Mouse (Mus musculus): Measurements from ENCODE around the gene Rnf144b.

The Rnf144b gene

DNA sequence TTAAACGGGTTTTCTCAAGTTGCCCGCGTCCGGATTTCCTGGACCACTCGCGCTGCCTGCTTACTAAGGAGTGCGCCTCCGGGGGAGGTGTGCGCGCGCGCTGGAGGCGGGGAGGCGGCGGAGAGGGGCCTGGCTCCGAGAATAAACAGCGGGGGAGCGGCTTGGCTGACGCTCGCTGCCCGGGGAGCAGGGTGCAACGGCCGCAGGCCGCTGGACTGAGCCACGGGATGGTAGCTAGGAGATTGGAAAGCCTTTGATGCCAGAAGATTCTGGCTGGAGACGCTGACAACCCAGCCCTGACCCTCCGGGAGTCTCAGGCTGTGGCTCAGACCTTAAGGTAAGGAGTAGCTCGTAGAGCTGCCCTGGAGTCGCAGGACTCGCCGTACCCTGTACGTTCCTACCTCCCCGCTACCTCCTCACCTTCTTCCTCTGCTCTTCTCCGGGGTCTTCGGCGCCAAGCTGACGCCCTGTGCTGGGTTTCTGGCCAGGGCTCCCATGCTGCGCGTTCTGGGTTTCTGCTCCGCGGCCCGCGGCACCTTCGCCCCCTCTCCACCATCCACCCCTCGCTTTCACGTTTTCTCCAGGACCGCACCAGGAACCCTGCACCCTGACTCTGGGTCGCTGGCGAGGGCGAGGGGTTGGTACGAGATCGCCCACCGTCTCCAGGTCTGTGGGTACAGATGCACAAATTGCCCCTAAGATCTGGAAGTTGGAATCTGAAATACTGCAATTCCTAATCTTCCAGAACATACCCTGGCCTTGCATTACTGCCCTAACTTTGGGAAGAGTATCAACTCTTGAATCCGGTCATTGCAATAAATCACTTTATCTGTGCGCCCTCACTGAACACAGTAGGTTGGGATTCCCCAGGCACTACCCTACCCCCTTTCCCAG lies at the start of gene Rnf144b:
Gene Rnf144b (plus strand): TSS at position 120 of the 894 bp plus-strand sequence.
- peak; percentile 69 for DNase-seq (ENCODE audit: low spot score)

- DNase-seq (ENCODE audit: low spot score): no peak
These were observed 46.3 kb upstream of the Rnf144b start for GRCm38 (mm10) chr13:47076156-47076555.

- no peak for DNase-seq (ENCODE audit: low spot score)
These were observed 45.1 kb upstream of the Rnf144b start for GRCm38 (mm10) chr13:47077367-47077766.

DNA sequence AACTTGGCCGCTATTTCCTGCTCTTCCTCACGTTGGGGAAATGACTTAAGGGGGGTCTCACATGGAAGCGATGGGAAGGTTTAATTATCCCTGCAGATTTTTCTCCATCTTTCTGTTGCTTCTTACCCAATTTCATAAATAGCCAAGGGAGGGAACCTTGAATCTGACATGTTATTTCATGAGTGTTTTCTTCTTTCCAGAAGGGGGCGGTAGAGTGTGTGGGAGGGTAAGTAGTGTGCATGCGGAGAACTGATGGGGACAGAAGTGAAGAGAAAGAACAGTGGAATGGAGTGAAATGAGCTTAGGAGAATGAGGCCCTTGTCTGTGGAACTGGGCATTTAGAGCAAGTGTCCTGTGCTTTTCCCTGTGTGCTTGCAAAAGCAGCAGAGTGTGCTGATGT lies 43.7 kb upstream of the Rnf144b start:
- DNase-seq (ENCODE audit: low spot score): no peak

DNA sequence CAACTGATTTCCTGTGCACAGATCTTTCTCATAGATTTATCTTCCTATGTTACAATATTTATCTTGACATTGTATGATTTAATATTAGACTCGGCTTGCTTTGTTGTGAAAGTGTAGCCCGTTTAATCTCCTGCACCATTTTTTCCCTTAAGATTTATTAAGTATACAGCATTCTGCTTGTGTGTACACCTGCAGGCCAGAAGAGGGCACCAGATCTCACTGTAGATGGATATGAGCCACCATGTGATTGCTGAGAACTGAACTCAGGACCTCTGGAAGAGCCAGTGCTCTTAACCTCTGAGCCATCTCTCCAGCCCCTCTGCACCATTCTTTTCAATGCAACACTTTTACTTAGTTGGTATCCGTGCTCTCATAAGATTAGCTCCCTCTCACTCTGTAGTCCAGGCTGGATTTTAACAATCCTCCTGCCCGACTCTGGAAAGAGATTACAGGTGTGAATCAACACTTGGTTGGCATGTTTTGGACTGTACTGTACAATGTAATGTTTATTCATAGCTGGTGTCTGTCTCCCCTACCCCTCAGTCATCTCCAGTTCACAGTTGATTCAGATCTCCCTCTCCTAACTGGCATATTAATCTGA lies 41.5 kb upstream of the Rnf144b start:
- DNase-seq (ENCODE audit: low spot score): no peak

GRCm38 (mm10) chr13:47088433-47088832 lies 34.0 kb upstream of the Rnf144b start:
- DNase-seq (ENCODE audit: low spot score): no peak

DNA sequence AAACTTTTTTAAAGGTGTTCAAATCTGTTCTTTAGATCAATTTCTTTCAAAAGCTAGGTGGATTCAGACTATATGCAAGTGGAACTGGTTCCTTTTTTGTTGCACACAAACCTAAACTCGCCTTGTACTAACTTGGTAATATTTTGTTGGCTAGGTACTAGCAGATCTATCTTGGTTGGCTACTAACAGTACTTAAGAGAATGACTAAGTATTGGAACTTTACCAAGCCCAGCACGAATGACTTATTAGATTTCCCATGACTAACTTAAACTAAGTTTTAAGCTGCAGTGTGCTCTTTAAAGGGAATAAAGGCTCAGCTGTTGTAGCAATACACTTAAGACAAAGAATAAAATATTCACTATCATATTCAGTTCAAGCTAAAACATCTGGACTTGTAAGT lies 33.2 kb upstream of the Rnf144b start:
- DNase-seq (ENCODE audit: low spot score): no peak

DNA sequence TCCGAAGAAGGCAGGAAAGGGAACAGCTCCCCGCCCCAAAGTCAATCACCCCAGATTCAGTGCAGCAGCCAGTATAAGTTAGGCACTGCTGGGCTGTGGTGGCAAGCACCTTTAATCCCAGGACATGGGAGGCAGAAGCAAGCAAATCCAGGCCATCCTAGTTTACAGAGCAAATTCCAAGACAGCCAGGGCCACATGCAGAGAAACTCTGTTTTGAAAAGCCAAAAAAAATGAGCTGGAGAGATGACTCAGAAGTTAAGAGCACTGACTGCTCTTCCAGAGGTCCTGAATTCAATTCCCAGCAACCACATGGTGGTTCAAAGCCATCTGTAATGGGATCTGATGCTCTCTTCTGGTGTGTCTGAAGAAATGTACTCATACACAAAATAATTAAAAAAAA lies 28.7 kb upstream of the Rnf144b start:
- no peak for DNase-seq (ENCODE audit: low spot score)

- DNase-seq (ENCODE audit: low spot score): no peak
These were observed 25.9 kb upstream of the Rnf144b start for GRCm38 (mm10) chr13:47096591-47096990.

GRCm38 (mm10) chr13:47099265-47099664 lies 23.2 kb upstream of the Rnf144b start:
- no peak for DNase-seq (ENCODE audit: low spot score)

DNA sequence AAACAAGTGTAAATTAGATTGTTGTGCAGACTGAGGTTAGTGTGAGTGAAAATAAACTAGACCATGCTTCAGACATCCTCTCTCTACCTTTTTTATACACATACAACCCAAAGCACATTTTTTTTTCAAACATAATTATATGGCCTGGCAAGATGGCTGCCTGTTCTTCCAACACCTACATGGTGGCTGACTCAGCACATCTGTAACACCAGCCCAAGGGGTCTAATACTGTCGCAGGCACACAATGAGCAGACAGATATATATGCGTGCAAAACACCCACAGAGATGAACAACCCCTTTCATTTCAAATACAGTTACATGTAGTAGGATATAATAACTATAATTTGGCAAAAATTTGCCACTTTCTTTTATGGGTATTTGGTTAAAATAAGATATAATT lies 21.9 kb upstream of the Rnf144b start:
- DNase-seq (ENCODE audit: low spot score): no peak

- DNase-seq (ENCODE audit: low spot score): no peak
These were observed 18.3 kb upstream of the Rnf144b start for GRCm38 (mm10) chr13:47104146-47104545.

DNA sequence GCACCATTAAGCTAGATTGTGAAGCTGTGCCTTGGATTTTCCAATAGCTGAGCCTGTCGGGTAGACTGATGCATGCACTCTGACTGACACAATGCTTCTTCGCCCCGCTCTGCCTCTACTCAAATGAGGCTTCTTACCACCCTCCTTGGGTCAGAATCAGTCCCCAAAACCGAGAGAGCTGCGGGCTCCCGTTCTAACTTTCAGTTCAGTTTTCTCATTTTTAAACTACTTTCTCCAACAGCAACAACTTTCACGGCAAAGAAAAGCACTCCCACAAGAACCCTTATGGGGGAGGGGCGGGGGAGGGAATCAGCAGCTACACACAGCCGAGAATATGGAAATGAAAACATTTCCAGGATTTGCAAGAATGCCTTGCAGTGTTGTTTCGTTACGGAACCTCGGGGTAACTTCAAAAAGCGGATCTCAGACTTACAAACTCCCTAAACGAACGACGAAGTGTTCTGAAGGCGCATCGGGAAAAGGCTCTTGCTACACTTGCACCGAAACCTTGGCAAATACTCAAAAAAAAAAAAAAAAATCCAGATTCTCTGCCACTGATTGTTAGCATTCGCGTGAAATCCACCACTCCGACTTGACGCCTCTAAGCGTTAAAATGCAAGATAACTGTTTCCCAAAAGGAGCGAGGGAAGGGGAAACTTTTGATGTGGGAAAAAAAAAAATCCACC lies 17.5 kb upstream of the Rnf144b start:
- DNase-seq (ENCODE audit: low spot score): no peak

GRCm38 (mm10) chr13:47105711-47106579 lies 16.5 kb upstream of the Rnf144b start, which contains the start of gene Dek:
Gene Dek, minus strand, starts transcription at chr13:47106201.
- DNase-seq (ENCODE audit: low spot score): peak; percentile 79

- DNase-seq (ENCODE audit: low spot score): no peak
These were observed 15.9 kb upstream of the Rnf144b start for GRCm38 (mm10) chr13:47106580-47106888.

DNA sequence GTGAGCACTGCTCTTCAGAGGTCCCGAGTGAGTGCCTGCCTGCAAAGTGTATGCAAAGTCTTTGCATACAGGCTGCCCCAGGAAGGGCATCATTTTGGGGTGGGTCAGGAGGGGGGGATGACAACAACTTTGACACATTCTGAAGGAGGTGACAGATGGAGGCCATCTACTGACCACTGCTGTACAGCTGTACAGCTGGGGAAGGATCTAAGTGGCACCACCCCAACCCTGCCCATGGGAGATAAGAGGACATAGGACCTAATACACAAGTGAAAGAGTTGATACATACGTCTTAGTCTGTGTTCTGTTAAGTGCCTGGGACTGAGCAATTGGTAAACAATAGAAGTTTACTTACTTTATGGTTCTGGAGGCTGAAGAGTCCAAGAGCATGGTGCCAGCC lies 13.2 kb upstream of the Rnf144b start:
- DNase-seq (ENCODE audit: low spot score): no peak

DNA sequence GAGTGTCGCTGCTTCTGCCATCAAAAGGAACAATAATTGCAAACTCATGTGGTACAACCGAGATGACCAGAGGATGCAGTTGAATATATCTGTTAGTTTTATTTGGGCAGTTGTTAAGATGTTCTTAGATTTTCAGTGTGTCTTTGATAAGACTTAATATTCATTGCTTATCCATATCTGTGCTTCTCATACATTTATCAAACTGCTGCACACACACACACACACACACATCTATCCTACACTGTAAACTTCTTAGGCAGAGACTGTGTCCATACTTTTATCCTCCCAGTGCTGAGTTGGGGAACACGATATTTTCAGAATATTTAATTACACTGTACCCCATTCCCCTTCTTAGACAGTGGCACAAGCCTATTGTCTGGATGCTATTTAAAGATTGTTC lies 11.3 kb upstream of the Rnf144b start:
- DNase-seq (ENCODE audit: low spot score): no peak

DNA sequence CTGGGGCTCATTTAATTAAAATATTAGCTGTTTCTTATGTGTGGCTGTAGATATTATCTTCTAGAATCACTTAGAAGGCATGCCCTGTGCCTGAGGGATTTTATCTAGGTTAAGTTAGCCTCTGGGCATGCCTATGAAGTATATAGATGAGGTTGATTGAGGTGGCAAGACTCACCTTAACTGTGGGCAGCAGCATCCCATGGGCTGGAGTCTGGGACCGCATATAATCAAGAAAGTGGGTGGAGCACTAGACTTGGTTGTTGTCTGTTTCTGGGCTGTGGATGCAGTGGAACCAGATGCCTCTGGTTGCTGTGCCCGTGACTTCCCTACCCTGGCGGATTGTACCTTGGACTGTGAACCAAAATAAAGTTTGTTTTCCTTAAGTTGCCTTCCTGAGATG lies 10.4 kb upstream of the Rnf144b start:
- DNase-seq (ENCODE audit: low spot score): no peak

DNA sequence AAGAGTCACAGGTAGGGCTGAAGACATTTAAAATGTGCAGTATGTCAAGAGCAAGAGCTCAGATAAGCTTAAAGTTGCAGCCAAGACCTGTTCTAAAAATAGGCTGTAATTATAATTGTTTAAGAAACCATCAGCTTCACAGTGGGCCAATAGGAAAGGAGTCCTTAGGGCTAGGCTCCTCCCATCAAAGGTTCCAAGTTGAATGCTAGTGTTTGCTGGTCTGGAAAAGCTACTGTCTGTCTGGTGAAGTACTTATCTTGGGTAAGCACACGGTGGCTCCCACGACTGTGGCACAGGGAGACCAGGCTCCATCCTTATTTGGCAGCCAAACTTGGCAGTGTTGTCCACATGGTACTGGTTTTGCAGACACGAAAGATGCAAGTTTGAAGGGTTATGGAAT lies 9.5 kb upstream of the Rnf144b start:
- DNase-seq (ENCODE audit: low spot score): no peak

GRCm38 (mm10) chr13:47116000-47116399 lies 6.5 kb upstream of the Rnf144b start:
- DNase-seq (ENCODE audit: low spot score): no peak

- DNase-seq (ENCODE audit: low spot score): no peak
These were observed 1.0 kb upstream of the Rnf144b start for GRCm38 (mm10) chr13:47121333-47121889.

- DNase-seq (ENCODE audit: low spot score): no peak
These were observed 2.0 kb downstream of the Rnf144b start for GRCm38 (mm10) chr13:47124449-47124848.

Data from ovary, adult 18-20 months (tissue).